Mouse (Mus musculus) heart, embryonic 15.5 days (tissue): ENCODE results near the gene Fam13c. TPM values are rescaled to one million over a fixed set of nuclear protein-coding genes. Genes with fewer than 3 reads are reported as not detected.

Experiments
- ATAC-seq: fragments of 200-750 bp; cut with Nextera tagmentation; replicated peaks from 2 replicates; pipeline ENCODE4 v1.8.0; 2017; ENCODE audit warnings: low read depth, moderate TSS enrichment; ENCODE audit not compliant: insufficient number of reproducible peaks, insufficient read depth, low FRiP score
- H3K27ac ChIP-seq: fragments of 300-500 bp; sonication (generic); 2 replicates; pipeline ENCODE4 v1.5.1; 2015; ENCODE audit warnings: mild to moderate bottlenecking, inconsistent platforms
- H3K27me3 ChIP-seq: fragments of 300-500 bp; sonication (generic); 2 replicates; pipeline ENCODE4 v1.6.1; 2015; ENCODE audit warnings: inconsistent platforms
- H3K36me3 ChIP-seq: fragments of 300-500 bp; sonication (generic); 2 replicates; pipeline ENCODE4 v1.6.1; 2015; ENCODE audit warnings: mild to moderate bottlenecking, inconsistent platforms
- H3K4me1 ChIP-seq: fragments of 300-500 bp; sonication (generic); replicated peaks from 2 replicates; pipeline ENCODE4 v1.6.1; 2015; ENCODE audit warnings: inconsistent platforms
- H3K4me2 ChIP-seq: fragments of 300-500 bp; sonication (generic); 2 replicates; pipeline ENCODE4 v1.6.1; 2015; ENCODE audit warnings: inconsistent platforms, mild to moderate bottlenecking, moderate library complexity
- H3K4me3 ChIP-seq: fragments of 300-500 bp; sonication (generic); 2 replicates; pipeline ENCODE4 v1.5.1; 2015; ENCODE audit warnings: mild to moderate bottlenecking, inconsistent platforms
- H3K9ac ChIP-seq: fragments of 300-500 bp; sonication (generic); 2 replicates; pipeline ENCODE4 v1.6.1; 2015; ENCODE audit warnings: mild to moderate bottlenecking, inconsistent platforms
- H3K9me3 ChIP-seq: fragments of 300-500 bp; sonication (generic); replicated peaks from 2 replicates; pipeline ENCODE4 v1.6.1; 2016; ENCODE audit warnings: inconsistent platforms
- WGBS: fragments of 180-500 bp; shearing (Covaris S2); methylation state at CpG from one replicate; pipeline ENCODE4 v1.1.7; 2015; ENCODE audit warnings: mixed read lengths; 5-methylcytosine and 5-hydroxymethylcytosine counted together
- polyA plus RNA-seq: library from polyadenylated mRNA; unstranded; fragments of >200 nt; fragmentation: Nextera tagmentation; extraction: Ambion mirVana; gene quantifications from 2 replicates; pipeline ENCODE4 v1.2.1, GENCODE M21; 2015

Gene Fam13c
- polyA plus RNA-seq = 10.1 and 11.5 TPM in 2 replicates

DNA sequence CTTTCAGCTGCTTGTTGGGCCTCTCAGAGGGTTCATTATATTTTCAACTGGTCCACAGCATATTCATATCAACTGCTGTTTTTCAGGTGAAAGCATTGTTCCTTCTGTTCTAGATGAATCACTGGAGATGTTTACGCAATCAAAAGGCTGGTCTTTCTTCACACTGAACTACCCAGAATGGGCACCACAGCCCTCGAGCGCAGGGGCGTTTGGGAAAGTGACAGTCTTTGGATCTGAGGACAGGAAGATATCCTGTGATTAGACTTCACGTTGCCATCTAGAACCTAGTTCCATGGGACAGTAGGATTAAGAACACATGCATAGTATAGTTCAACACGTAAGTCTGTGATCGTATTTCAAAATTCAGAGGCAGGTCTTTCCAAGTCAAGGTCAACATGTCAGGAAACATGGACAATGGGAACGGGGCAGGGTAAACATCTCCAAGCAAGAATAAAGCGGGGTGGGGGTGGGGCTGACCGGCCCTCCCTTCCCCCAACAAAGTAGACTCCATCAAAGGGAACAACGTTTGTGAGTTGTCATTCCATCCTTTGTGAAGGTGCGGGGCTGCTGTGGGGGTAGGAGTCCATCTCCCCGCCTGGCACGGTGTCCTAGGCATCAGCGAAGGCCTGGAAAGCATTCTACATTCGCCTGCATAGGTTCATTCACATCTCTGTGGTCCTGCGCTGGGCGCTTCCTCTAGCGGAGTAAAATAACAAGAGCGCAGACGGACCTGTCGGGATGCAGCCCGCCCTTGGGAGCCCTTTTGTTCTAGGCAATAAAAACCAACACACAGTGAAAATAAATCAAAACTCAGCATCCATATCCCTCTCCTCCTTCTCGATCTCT lies at the start of gene Fam13c:
Fam13c (plus strand) TSS at position 806 of the 846 bp plus-strand sequence.
- ATAC-seq = no peak; the same call in 1 of the 2 replicates
- H3K4me1 ChIP-seq = peaks cover 5% of the 10 kb centered on the region
- H3K4me3 ChIP-seq = peak within 1 kb of the TSS; percentile 78
- peak within 1 kb of the TSS; percentile 75 for H3K9ac ChIP-seq
- peak within 1 kb of the TSS; percentile 89 for H3K27ac ChIP-seq
- no peaks in the 10 kb centered on the region for H3K27me3 ChIP-seq
- H3K9me3 ChIP-seq = no peaks in the 10 kb centered on the region
- H3K36me3 ChIP-seq = no peaks in the 10 kb centered on the region
- H3K4me2 ChIP-seq = peak within 1 kb of the TSS; percentile 94
- 13% methylated on average over 24 of the region's 24 CpGs for WGBS

DNA sequence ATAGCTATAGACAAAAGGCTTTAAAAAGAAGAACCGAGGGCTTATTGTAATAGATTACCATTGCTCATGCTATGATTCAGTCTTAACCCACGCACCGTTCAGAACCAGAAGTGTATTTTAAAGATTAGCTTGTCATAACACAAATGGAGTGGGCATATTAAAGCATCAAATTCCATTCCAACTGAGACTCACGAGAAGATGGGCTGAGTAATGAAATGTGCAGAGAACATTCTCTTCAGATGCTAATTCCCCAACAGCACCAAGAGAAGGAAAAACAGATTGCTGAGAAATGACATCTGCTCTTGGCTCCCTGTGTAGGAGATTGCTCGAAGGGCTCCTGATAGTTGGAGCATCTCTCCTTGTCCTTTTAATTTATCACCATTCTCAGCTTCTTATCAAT lies 44.4 kb upstream of the Fam13c start:
- no peak overlapping the region for H3K9ac ChIP-seq
- H3K4me1 ChIP-seq = no peaks in the 10 kb centered on the region
- H3K27ac ChIP-seq = no peak overlapping the region
- no peak overlapping the region for H3K4me2 ChIP-seq
- H3K4me3 ChIP-seq = no peak overlapping the region
- H3K36me3 ChIP-seq = no peaks in the 10 kb centered on the region
- H3K9me3 ChIP-seq = no peaks in the 10 kb centered on the region
- no peaks in the 10 kb centered on the region for H3K27me3 ChIP-seq
- 69% methylated on average over 5 of the region's 5 CpGs for WGBS
- ATAC-seq = no peak

DNA sequence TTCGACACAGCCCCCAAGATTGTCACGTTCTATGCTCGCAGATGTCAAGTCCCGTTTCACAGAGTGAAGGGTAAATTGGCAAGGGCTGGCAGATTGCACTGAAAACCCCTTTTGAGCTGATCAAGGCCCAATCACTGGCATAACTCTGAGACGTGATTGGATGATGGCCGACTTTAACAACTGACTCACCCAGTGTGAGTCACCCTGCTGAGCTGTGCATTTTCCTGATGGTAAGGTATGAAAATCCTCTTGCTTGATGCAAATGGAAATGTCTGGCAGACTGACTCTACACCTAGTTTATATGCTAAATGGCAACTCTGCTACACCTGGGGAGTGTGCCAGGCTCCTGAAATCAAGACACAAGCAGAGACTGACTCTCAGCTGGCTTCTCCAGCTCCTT lies 42.1 kb upstream of the Fam13c start:
- no peak for ATAC-seq
- Histone ChIP-seq H3K4me2 (no peak overlapping the region), H3K27ac (no peak overlapping the region), H3K9ac (no peak overlapping the region), H3K27me3 (no peaks in the 10 kb centered on the region), H3K9me3 (no peaks in the 10 kb centered on the region), H3K4me1 (peaks cover 5% of the 10 kb centered on the region), H3K4me3 (no peak overlapping the region), H3K36me3 (no peaks in the 10 kb centered on the region)
- WGBS = 79% methylated on average over 6 of the region's 6 CpGs

DNA sequence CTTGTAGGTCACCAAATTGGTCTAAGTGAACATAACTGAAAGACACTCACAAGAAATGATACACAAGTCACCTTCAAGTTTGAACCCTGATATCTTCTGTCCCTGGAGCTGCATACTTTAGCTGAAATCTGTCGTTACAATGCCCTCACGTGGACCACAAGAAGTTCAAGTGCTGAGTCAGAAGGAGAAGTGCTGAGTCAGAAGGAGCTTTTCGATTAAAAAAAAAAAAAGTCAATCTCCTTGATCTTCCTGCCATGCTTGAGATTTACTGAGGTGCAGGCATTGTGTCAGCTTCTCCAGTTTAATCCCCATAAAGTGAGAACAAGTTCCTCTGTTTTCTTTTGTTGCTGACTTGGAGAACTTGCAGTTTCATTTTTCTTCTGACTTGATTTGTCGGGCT lies 38.3 kb upstream of the Fam13c start:
- H3K4me3 ChIP-seq = no peak overlapping the region
- H3K9ac ChIP-seq = no peak overlapping the region
- no peak for ATAC-seq
- H3K27ac ChIP-seq = no peak overlapping the region
- H3K4me2 ChIP-seq = no peak overlapping the region
- no peaks in the 10 kb centered on the region for H3K27me3 ChIP-seq
- WGBS = 71% methylated on average over 4 of the region's 4 CpGs
- H3K9me3 ChIP-seq = no peaks in the 10 kb centered on the region
- H3K4me1 ChIP-seq = peaks cover 5% of the 10 kb centered on the region
- H3K36me3 ChIP-seq = no peaks in the 10 kb centered on the region

DNA sequence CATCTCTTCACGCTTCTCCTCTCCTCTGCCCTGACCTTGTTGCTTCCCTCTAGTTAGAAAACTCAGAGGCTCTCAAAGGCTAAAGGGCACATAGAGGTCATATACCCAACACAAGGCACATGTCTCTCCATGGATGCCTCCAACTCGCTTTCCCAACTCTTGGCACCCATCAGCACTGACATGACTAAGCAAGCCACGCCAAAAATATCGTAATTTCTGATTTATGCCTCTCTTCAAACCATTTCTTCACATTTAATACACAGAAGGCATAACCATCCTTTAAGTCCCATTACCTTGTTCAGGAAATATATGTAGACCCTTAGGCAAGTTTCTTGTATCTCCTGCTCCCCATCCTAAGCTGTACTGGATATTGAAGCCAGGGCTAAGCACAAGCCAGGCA lies 37.6 kb upstream of the Fam13c start:
- Histone ChIP-seq H3K36me3 (no peaks in the 10 kb centered on the region), H3K9me3 (no peaks in the 10 kb centered on the region), H3K4me1 (peaks cover 5% of the 10 kb centered on the region), H3K4me2 (no peak overlapping the region), H3K4me3 (no peak overlapping the region), H3K27ac (no peak overlapping the region), H3K9ac (no peak overlapping the region), H3K27me3 (no peaks in the 10 kb centered on the region)
- ATAC-seq = no peak
- 85% methylated on average over 4 of the region's 4 CpGs for WGBS

DNA sequence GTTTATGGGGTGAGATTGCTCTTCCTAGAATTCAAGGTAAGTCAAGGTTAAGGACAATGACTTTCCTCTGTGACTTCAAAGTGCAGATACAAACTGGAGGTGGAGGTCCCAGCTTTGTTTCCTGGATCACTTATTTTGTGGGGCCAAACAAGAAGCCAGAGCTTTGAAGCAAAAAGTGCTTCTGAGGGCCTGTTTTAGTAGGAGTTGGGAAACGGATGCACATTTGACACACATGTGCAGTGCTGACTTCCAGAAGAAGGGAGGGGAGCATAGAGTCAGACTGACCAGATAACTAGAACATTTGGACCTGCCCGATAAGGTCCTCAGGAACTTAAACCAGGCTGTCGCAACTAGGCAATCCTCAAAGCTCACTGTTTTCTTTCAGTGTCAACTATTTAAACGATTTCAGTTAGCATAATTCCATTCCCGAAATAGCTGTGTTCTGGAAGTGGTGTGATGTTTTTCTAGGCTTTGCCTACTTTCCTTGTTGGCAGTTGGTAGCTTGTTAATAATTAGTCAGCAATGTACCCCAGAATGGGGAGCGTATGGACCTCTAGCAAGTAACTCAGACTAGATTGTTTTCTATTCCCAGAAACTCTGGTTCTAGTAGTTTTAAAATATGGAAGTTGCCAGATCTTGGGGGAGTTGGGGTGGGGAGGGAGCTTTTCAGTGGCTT lies 22.3 kb upstream of the Fam13c start:
- Histone ChIP-seq H3K4me1 (no peaks in the 10 kb centered on the region), H3K27ac (no peak overlapping the region), H3K4me3 (no peak overlapping the region), H3K9ac (no peak overlapping the region), H3K36me3 (no peaks in the 10 kb centered on the region), H3K27me3 (no peaks in the 10 kb centered on the region), H3K4me2 (no peak overlapping the region), H3K9me3 (no peaks in the 10 kb centered on the region)
- no peak for ATAC-seq
- 50% methylated on average over 6 of the region's 6 CpGs for WGBS

DNA sequence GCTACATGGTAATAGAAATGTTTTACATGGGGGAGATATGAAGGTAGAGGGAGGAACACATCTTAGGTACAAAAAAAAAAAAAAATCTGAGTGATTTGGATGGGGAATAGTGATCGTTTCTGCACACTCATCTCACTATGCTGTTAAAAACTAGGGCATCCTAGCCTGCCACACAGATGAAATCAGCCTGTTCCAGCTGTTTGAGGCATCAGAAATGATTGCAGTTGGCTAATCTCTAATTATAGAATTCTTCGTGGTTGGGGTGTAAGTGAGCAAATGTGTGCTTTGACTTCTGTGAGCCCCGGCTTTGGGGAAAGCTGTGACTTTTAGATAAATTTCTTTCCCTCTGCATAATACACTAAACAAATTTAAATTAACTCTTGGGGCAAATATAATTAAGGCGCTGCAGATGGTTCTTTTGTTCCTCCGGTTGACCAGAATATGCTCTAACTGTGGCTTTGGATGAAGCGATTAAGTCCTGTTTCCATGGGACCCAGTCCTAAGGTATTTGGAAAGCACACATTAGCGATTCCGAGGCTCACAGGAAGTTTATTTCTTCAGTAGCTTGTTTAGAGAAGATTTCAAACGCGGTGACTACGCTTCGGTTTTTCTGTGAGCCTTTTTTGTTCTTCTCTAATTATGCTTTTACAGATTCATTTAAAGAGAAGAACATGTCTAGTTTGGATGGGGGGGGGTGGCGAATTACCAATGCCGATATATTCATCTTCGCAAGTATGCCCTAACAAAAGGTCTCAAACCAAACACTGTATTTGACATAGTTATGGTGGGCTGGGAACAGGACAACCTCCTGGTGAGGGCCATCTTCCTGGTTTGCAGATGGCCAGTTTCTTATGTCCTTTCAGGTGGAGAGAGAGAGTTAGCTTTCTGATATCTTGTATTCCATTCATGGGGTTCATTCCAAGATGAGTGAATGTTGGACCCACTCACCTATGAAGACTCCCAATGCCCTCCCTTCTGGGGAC lies 20.7 kb upstream of the Fam13c start:
- no peak overlapping the region for H3K4me3 ChIP-seq
- H3K36me3 ChIP-seq = no peaks in the 10 kb centered on the region
- no peak for ATAC-seq
- H3K9me3 ChIP-seq = no peaks in the 10 kb centered on the region
- H3K27ac ChIP-seq = no peak overlapping the region
- WGBS = 75% methylated on average over 15 of the region's 15 CpGs
- H3K9ac ChIP-seq = no peak overlapping the region
- H3K4me1 ChIP-seq = no peaks in the 10 kb centered on the region
- no peak overlapping the region for H3K4me2 ChIP-seq
- no peaks in the 10 kb centered on the region for H3K27me3 ChIP-seq

DNA sequence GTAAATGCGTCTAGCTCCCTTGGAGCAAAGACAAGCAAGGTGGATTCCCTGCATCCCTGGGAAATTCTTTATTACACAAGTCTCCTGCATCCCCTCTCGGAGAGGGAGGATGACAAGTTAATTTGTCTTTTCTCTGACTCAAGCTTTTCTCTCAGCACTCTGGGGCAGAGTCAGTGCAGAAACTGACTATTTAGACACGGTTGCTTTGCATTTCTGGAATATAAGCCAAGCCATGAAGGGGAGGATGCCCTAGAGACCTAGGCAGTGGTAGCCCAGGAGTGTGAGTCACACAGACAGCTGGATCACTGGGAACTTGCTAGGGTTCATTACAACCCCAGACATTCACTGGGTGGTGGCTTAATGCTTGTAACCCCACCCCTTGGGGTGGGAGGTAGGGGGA lies 13.9 kb upstream of the Fam13c start:
- WGBS = 54% methylated on average over 3 of the region's 3 CpGs
- Histone ChIP-seq H3K4me3 (no peak overlapping the region), H3K4me1 (no peaks in the 10 kb centered on the region), H3K9ac (no peak overlapping the region), H3K27ac (no peak overlapping the region), H3K27me3 (no peaks in the 10 kb centered on the region), H3K9me3 (no peaks in the 10 kb centered on the region), H3K36me3 (no peaks in the 10 kb centered on the region), H3K4me2 (no peak overlapping the region)
- ATAC-seq = no peak

DNA sequence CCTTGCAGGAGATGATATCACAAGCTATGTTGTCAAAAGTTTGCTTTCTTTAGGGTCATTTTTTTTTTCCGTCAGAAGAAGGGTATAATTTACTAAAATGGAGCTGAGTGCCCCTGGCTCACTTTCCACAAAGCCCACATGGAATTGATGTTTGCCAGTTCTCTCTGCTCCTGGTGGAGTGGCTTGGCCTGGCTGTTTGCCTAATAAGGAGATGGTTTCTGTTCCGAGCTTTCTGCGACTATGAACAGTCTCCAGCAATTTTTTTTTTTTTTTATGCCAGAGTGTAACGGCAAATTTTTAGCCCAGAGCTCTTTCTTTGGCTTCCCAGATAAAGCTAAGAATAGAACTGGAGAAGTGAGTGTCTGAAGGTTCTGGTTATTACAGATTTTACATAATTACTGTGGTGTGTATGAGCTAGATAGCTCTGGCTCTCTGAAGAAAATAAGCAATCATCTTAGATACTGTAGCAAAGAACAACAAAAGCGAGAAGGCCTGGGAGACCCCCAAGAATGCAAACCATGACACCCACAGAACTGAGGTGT lies 12.1 kb upstream of the Fam13c start:
- Histone ChIP-seq H3K4me2 (no peak overlapping the region), H3K9me3 (no peaks in the 10 kb centered on the region), H3K27ac (peak overlapping the region; percentile 53), H3K4me1 (no peaks in the 10 kb centered on the region), H3K36me3 (no peaks in the 10 kb centered on the region), H3K4me3 (no peak overlapping the region), H3K27me3 (no peaks in the 10 kb centered on the region), H3K9ac (no peak overlapping the region)
- 42% methylated on average over 5 of the region's 5 CpGs for WGBS
- no peak for ATAC-seq

DNA sequence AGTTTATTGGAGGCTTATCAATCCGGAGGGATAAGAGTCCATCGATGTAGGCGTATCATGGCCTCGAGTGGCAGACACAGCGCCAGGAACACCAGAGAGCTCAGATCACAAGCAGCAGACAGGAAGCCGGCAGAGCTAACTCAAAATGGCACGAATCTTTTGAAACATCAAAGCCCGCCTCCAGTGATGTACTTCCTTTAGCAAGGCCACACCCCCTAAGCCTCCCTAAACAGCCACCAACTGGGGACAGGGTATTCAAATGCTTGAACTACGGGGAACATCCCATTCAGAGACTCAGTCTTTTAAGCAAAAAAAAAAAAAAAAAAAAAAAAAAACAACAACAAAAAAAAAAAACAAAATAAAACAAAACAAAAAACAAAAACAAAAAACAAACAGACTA lies 10.9 kb upstream of the Fam13c start:
- 88% methylated on average over 9 of the region's 9 CpGs for WGBS
- H3K36me3 ChIP-seq = no peaks in the 10 kb centered on the region
- no peak overlapping the region for H3K4me2 ChIP-seq
- no peak overlapping the region for H3K27ac ChIP-seq
- no peaks in the 10 kb centered on the region for H3K4me1 ChIP-seq
- no peak for ATAC-seq
- H3K4me3 ChIP-seq = no peak overlapping the region
- H3K9ac ChIP-seq = no peak overlapping the region
- no peaks in the 10 kb centered on the region for H3K27me3 ChIP-seq
- H3K9me3 ChIP-seq = no peaks in the 10 kb centered on the region

DNA sequence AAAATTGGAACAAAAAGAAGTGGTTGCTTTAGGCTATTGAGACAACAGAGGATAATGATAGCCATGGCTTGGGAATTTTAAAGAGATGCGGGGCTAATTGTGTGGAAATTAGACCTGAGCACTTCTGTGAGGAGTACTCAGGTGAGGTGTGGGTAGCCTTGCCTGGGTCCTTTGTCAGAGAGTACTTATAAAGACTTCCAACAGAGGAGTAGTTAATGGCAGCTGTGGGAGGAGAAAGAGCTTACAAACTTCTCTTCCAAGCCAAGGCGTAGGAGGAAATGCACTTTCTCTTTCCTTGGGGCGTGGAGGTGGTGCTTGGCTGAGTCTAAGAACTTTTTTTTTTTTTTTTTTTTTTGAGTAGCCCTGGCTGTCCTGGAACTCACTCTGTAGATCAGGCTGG lies 6.9 kb upstream of the Fam13c start:
- no peaks in the 10 kb centered on the region for H3K9me3 ChIP-seq
- no peaks in the 10 kb centered on the region for H3K27me3 ChIP-seq
- H3K4me2 ChIP-seq = no peak overlapping the region
- no peak overlapping the region for H3K27ac ChIP-seq
- H3K4me3 ChIP-seq = no peak overlapping the region
- H3K9ac ChIP-seq = no peak overlapping the region
- 78% methylated on average over 2 of the region's 3 CpGs for WGBS
- no peak for ATAC-seq
- no peaks in the 10 kb centered on the region for H3K4me1 ChIP-seq
- H3K36me3 ChIP-seq = no peaks in the 10 kb centered on the region
